Mouse (Mus musculus) neural tube, embryonic 15.5 days (tissue): Measurements from ENCODE around the gene Xcl1. TPM values are rescaled to one million over a fixed set of nuclear protein-coding genes. Genes with fewer than 3 reads are reported as not detected.

Source experiments
- ATAC-seq: fragments of 200-750 bp; cut with Nextera tagmentation; 2 replicates; pipeline ENCODE4 v1.8.0; 2017; ENCODE audit warnings: mild to moderate bottlenecking, moderate TSS enrichment, moderate library complexity; ENCODE audit not compliant: low FRiP score
- H3K27ac ChIP-seq: fragments of 300-500 bp; sonication (generic); replicated peaks from 2 replicates; pipeline ENCODE4 v1.5.1; 2015; ENCODE audit warnings: mild to moderate bottlenecking, inconsistent platforms
- H3K27me3 ChIP-seq: fragments of 300-500 bp; sonication (generic); replicated peaks from 2 replicates; pipeline ENCODE4 v1.6.1; 2015; ENCODE audit warnings: inconsistent platforms
- H3K36me3 ChIP-seq: fragments of 300-500 bp; sonication (generic); 2 replicates; pipeline ENCODE4 v1.6.1; 2015; ENCODE audit warnings: inconsistent platforms
- H3K4me1 ChIP-seq: fragments of 300-500 bp; sonication (generic); 2 replicates; pipeline ENCODE4 v1.6.1; 2015; ENCODE audit warnings: inconsistent platforms
- H3K4me2 ChIP-seq: fragments of 300-500 bp; sonication (generic); 2 replicates; pipeline ENCODE4 v1.6.1; 2015; ENCODE audit warnings: inconsistent platforms, mild to moderate bottlenecking, moderate library complexity
- H3K4me3 ChIP-seq: fragments of 300-500 bp; sonication (generic); replicated peaks from 2 replicates; pipeline ENCODE4 v1.5.1; 2015; ENCODE audit warnings: mild to moderate bottlenecking, inconsistent platforms
- H3K9ac ChIP-seq: fragments of 300-500 bp; sonication (generic); replicated peaks from 2 replicates; pipeline ENCODE4 v1.6.1; 2015; ENCODE audit warnings: mild to moderate bottlenecking, inconsistent platforms
- H3K9me3 ChIP-seq: fragments of 300-500 bp; sonication (generic); replicated peaks from 2 replicates; pipeline ENCODE4 v1.6.1; 2016; ENCODE audit warnings: inconsistent platforms
- WGBS: fragments of 180-500 bp; shearing (Covaris S2); methylation state at CpG from one replicate; pipeline ENCODE4 v1.1.7; 2015; ENCODE audit warnings: mixed read lengths; 5-methylcytosine and 5-hydroxymethylcytosine counted together
- polyA plus RNA-seq: library from polyadenylated mRNA; unstranded; fragments of >200 nt; fragmentation: Nextera tagmentation; extraction: Ambion mirVana; gene quantifications from 2 replicates; pipeline ENCODE4 v1.2.1, GENCODE M21; 2015

Gene Xcl1
- polyA plus RNA-seq, 1 experiment from 2014 or later: not detected

GRCm38 (mm10) chr1:164957974-164958373 lies 22.6 kb upstream of the Xcl1 start:
- H3K4me3 ChIP-seq: no peak overlapping the region
- 92% methylated on average over 3 of the region's 3 CpGs for WGBS
- H3K36me3 ChIP-seq: no peaks in the 10 kb centered on the region
- H3K9me3 ChIP-seq: no peaks in the 10 kb centered on the region
- no peak for ATAC-seq
- H3K4me2 ChIP-seq: no peak overlapping the region
- H3K27ac ChIP-seq: no peak overlapping the region
- H3K27me3 ChIP-seq: no peaks in the 10 kb centered on the region
- no peaks in the 10 kb centered on the region for H3K4me1 ChIP-seq
- no peak overlapping the region for H3K9ac ChIP-seq

GRCm38 (mm10) chr1:164956725-164957399 lies 21.5 kb upstream of the Xcl1 start:
- Histone ChIP-seq H3K4me1 (no peaks in the 10 kb centered on the region), H3K9me3 (no peaks in the 10 kb centered on the region), H3K27ac (no peak overlapping the region), H3K27me3 (no peaks in the 10 kb centered on the region), H3K9ac (no peak overlapping the region), H3K36me3 (no peaks in the 10 kb centered on the region), H3K4me2 (no peak overlapping the region), H3K4me3 (no peak overlapping the region)
- no peak for ATAC-seq
- 87% methylated on average over 3 of the region's 3 CpGs for WGBS

GRCm38 (mm10) chr1:164955452-164956196 lies 20.3 kb upstream of the Xcl1 start:
- Histone ChIP-seq H3K36me3 (no peaks in the 10 kb centered on the region), H3K9ac (no peak overlapping the region), H3K4me2 (no peak overlapping the region), H3K27ac (no peak overlapping the region), H3K4me1 (no peaks in the 10 kb centered on the region), H3K9me3 (no peaks in the 10 kb centered on the region), H3K4me3 (no peak overlapping the region), H3K27me3 (no peaks in the 10 kb centered on the region)
- WGBS: 84% methylated on average over 7 of the region's 7 CpGs
- no peak for ATAC-seq

- WGBS: 91% methylated on average over 6 of the region's 6 CpGs
- H3K4me3 ChIP-seq: no peak overlapping the region
- ATAC-seq: no peak
- no peak overlapping the region for H3K4me2 ChIP-seq
- no peaks in the 10 kb centered on the region for H3K27me3 ChIP-seq
- no peak overlapping the region for H3K9ac ChIP-seq
- no peaks in the 10 kb centered on the region for H3K36me3 ChIP-seq
- no peak overlapping the region for H3K27ac ChIP-seq
- H3K4me1 ChIP-seq: no peaks in the 10 kb centered on the region
- no peaks in the 10 kb centered on the region for H3K9me3 ChIP-seq
Observed at GRCm38 (mm10) chr1:164953574-164953973, 18.2 kb upstream of the Xcl1 start.

DNA sequence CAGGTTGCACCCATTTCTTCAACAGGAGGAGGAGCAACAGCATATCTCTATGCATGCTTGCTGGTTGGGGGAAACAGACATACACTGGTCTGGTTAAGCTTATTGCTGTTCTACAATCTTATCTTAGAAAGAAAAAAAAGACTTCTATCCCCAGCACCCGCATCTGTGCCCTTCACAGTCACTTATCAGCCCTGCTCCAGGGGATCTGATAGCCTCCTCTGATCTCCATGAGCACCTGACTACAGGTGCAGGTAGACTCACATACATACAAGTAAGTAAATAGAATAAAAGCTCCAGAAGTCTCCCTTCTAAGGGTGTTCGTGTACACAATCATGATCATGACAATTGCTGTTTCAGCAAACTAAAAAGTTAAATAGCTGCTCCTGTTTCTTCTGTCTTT lies 733 bp upstream of the Xcl1 start:
- H3K9me3 ChIP-seq: no peaks in the 10 kb centered on the region
- H3K4me3 ChIP-seq: no peak overlapping the region
- 82% methylated on average over 2 of the region's 2 CpGs for WGBS

GRCm38 (mm10) chr1:164933441-164934188 lies 1.7 kb downstream of the Xcl1 start:
- Histone ChIP-seq H3K27me3 (no peaks in the 10 kb centered on the region), H3K27ac (no peak overlapping the region), H3K4me3 (no peak overlapping the region), H3K36me3 (no peaks in the 10 kb centered on the region), H3K4me1 (no peaks in the 10 kb centered on the region), H3K4me2 (no peak overlapping the region), H3K9ac (no peak overlapping the region), H3K9me3 (no peaks in the 10 kb centered on the region)
- ATAC-seq: no peak
- 87% methylated on average over 10 of the region's 10 CpGs for WGBS

More for the DNA sequence above, 733 bp upstream of the Xcl1 start:
- Histone ChIP-seq H3K9ac (no peak overlapping the region), H3K27me3 (no peaks in the 10 kb centered on the region), H3K4me1 (no peaks in the 10 kb centered on the region), H3K27ac (no peak overlapping the region), H3K4me2 (no peak overlapping the region), H3K36me3 (no peaks in the 10 kb centered on the region)
- no peak for ATAC-seq

DNA sequence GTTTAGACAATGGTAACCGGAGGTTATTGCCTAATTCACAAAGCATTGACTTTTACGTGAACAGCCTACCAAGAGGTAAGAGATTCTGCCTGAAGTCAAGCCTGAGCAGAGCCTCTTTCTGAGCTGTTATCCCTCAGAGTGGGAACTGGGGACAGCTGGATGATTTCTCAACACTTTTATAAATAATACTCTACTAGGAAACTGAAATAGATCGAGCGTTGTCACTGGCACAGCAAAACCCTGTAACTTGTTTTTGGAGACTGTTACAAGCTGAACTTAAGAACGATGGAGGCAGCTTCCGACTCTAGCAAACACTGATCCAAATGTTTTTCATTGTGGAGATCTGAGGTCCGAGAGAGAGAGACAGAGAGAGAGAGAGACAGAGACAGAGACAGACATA lies 4.2 kb downstream of the Xcl1 start:
- Histone ChIP-seq H3K4me1 (no peaks in the 10 kb centered on the region), H3K36me3 (no peaks in the 10 kb centered on the region), H3K9ac (no peak overlapping the region), H3K9me3 (no peaks in the 10 kb centered on the region), H3K4me3 (no peak overlapping the region), H3K27ac (no peak overlapping the region), H3K27me3 (no peaks in the 10 kb centered on the region), H3K4me2 (no peak overlapping the region)
- WGBS: 94% methylated on average over 7 of the region's 7 CpGs
- ATAC-seq: no peak

- no peak for ATAC-seq
- Histone ChIP-seq H3K36me3 (no peaks in the 10 kb centered on the region), H3K9me3 (no peaks in the 10 kb centered on the region), H3K27ac (no peak overlapping the region), H3K27me3 (no peaks in the 10 kb centered on the region), H3K9ac (no peak overlapping the region), H3K4me3 (no peak overlapping the region), H3K4me2 (no peak overlapping the region), H3K4me1 (no peaks in the 10 kb centered on the region)
- WGBS: 74% methylated on average over 3 of the region's 3 CpGs
Observed at GRCm38 (mm10) chr1:164930006-164930405, 5.3 kb downstream of the Xcl1 start.

- 67% methylated on average over 3 of the region's 3 CpGs for WGBS
- Histone ChIP-seq H3K9ac (no peak overlapping the region), H3K36me3 (no peaks in the 10 kb centered on the region), H3K4me2 (no peak overlapping the region), H3K9me3 (no peaks in the 10 kb centered on the region), H3K4me1 (no peaks in the 10 kb centered on the region), H3K4me3 (no peak overlapping the region), H3K27me3 (no peaks in the 10 kb centered on the region), H3K27ac (no peak overlapping the region)
- no peak for ATAC-seq
Observed at GRCm38 (mm10) chr1:164926534-164927160, 8.7 kb downstream of the Xcl1 start.

- Histone ChIP-seq H3K27ac (no peak overlapping the region), H3K9me3 (no peaks in the 10 kb centered on the region), H3K4me3 (no peak overlapping the region), H3K9ac (no peak overlapping the region), H3K4me2 (no peak overlapping the region), H3K27me3 (no peaks in the 10 kb centered on the region), H3K36me3 (no peaks in the 10 kb centered on the region), H3K4me1 (no peaks in the 10 kb centered on the region)
- ATAC-seq: peak; percentile 78
- 50% methylated on average over 4 of the region's 4 CpGs for WGBS
Observed at GRCm38 (mm10) chr1:164905047-164905446, 30.3 kb downstream of the Xcl1 start.

DNA sequence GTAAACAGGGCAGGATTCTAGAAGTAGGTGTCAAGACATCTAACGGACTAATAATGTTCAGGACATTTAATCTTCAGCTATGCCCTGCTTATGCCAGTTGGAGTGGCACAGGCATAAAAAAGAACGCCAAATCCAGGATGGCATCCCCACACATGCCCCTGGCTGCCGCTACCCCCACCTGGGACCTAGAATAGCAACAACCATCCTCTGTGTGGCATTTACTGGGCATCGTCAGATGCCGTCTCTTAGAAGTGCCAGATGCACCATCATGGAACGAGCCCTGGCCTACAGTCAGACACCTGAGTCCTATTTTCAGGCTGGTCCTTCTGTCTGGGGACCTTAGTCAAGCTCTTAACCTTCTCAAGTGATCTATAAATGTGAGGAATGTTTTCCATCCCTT lies 34.6 kb downstream of the Xcl1 start:
- no peaks in the 10 kb centered on the region for H3K36me3 ChIP-seq
- no peak overlapping the region for H3K9ac ChIP-seq
- H3K4me3 ChIP-seq: no peak overlapping the region
- peaks cover 25% of the 10 kb centered on the region for H3K4me1 ChIP-seq
- H3K4me2 ChIP-seq: no peak overlapping the region
- no peak for ATAC-seq
- no peak overlapping the region for H3K27ac ChIP-seq
- WGBS: 78% methylated on average over 6 of the region's 6 CpGs
- H3K9me3 ChIP-seq: no peaks in the 10 kb centered on the region
- no peaks in the 10 kb centered on the region for H3K27me3 ChIP-seq
